Mouse (Mus musculus) neural tube, embryonic 11.5 days (tissue): ENCODE measurements around the gene Gm49486. TPM values are rescaled to one million over a fixed set of nuclear protein-coding genes. Genes with fewer than 3 reads are reported as not detected.

Source experiments
- ATAC-seq: fragments of 200-750 bp; cut with Nextera tagmentation; 2 replicates; pipeline ENCODE4 v1.8.0; 2017; ENCODE audit warnings: moderate number of reproducible peaks, mild to moderate bottlenecking, moderate TSS enrichment, moderate library complexity; ENCODE audit not compliant: insufficient read depth, low FRiP score, low TSS enrichment
- DNase-seq: peaks from one replicate; pipeline ENCODE4 v3.0.0-alpha.2; 2015; ENCODE audit warnings: low spot score
- H3K27ac ChIP-seq: fragments of 300-500 bp; sonication (generic); 2 replicates; pipeline ENCODE4 v1.5.1; 2014; ENCODE audit warnings: low read depth, mild to moderate bottlenecking, low read length
- H3K27me3 ChIP-seq: fragments of 300-500 bp; sonication (generic); 2 replicates; pipeline ENCODE4 v1.6.1; 2014; ENCODE audit warnings: mild to moderate bottlenecking, low read length, mixed read lengths; ENCODE audit not compliant: control insufficient read depth, insufficient read depth
- H3K36me3 ChIP-seq: fragments of 300-500 bp; sonication (generic); 2 replicates; pipeline ENCODE4 v1.6.1; 2014; ENCODE audit warnings: mild to moderate bottlenecking, low read length, moderate library complexity, mixed read lengths; ENCODE audit not compliant: control insufficient read depth, insufficient read depth
- H3K4me1 ChIP-seq: fragments of 300-500 bp; sonication (generic); 2 replicates; pipeline ENCODE4 v1.6.1; 2014; ENCODE audit warnings: low read length, mixed read lengths; ENCODE audit not compliant: control insufficient read depth, insufficient read depth
- H3K4me2 ChIP-seq: fragments of 300-500 bp; sonication (generic); 2 replicates; pipeline ENCODE4 v1.6.1; 2014; ENCODE audit warnings: low read depth, mild to moderate bottlenecking, moderate library complexity
- H3K4me3 ChIP-seq: fragments of 300-500 bp; sonication (generic); 2 replicates; pipeline ENCODE4 v1.5.1; 2014; ENCODE audit warnings: low read depth, low read length
- H3K9ac ChIP-seq: fragments of 300-500 bp; sonication (generic); 2 replicates; pipeline ENCODE4 v1.6.1; 2014; ENCODE audit warnings: mild to moderate bottlenecking, low read length
- H3K9me3 ChIP-seq: fragments of 300-500 bp; sonication (generic); 2 replicates; pipeline ENCODE4 v1.6.1; 2016; ENCODE audit warnings: low read length; ENCODE audit not compliant: control insufficient read depth
- WGBS: fragments of 180-500 bp; shearing (Covaris S2); extraction: QIAGEN DNeasy Blood & Tissue Kit; methylation state at CpG from one replicate; pipeline ENCODE4 v1.1.7; 2014; 5-methylcytosine and 5-hydroxymethylcytosine counted together
- polyA plus RNA-seq: library from polyadenylated mRNA; unstranded; fragments of >200 nt; fragmentation: Nextera tagmentation; extraction: Ambion mirVana; gene quantifications from 2 replicates; pipeline ENCODE4 v1.2.1, GENCODE M21; 2014

The Gm49486 gene
- polyA plus RNA-seq, 1 experiment from 2014 or later = 0.49 TPM

GRCm38 (mm10) chr15:79270317-79271123 is 41.3 kb downstream of the Gm49486 start:
- under 1% methylated on average over 33 of the region's 33 CpGs for WGBS
- H3K4me3 ChIP-seq = peak overlapping the region; percentile 33
- peak overlapping the region; percentile 73 for H3K4me2 ChIP-seq
- H3K4me1 ChIP-seq = peaks cover 5% of the 10 kb centered on the region; the same call in 1 of the 2 replicates
- no peaks in the 10 kb centered on the region for H3K36me3 ChIP-seq
- ATAC-seq = no peak
- H3K9me3 ChIP-seq = no peaks in the 10 kb centered on the region
- H3K27me3 ChIP-seq = no peaks in the 10 kb centered on the region
- DNase-seq = peak; percentile 74
- no peak overlapping the region for H3K27ac ChIP-seq
- peak overlapping the region; percentile 30 for H3K9ac ChIP-seq

GRCm38 (mm10) chr15:79271124-79271746 is 42.0 kb downstream of the Gm49486 start:
- no peaks in the 10 kb centered on the region for H3K27me3 ChIP-seq
- peak overlapping the region; percentile 73 for H3K4me2 ChIP-seq
- ATAC-seq (peak; percentile 31; the same call in 1 of the 2 replicates), DNase-seq (peak; percentile 65)
- peak overlapping the region; percentile 1; the same call in 1 of the 2 replicates for H3K9ac ChIP-seq
- no peak overlapping the region for H3K27ac ChIP-seq
- no peaks in the 10 kb centered on the region for H3K9me3 ChIP-seq
- H3K4me3 ChIP-seq = peak overlapping the region; percentile 33; the same call in 1 of the 2 replicates
- WGBS = 13% methylated on average over 17 of the region's 17 CpGs
- peaks cover 5% of the 10 kb centered on the region; the same call in 1 of the 2 replicates for H3K4me1 ChIP-seq
- no peaks in the 10 kb centered on the region for H3K36me3 ChIP-seq

DNA sequence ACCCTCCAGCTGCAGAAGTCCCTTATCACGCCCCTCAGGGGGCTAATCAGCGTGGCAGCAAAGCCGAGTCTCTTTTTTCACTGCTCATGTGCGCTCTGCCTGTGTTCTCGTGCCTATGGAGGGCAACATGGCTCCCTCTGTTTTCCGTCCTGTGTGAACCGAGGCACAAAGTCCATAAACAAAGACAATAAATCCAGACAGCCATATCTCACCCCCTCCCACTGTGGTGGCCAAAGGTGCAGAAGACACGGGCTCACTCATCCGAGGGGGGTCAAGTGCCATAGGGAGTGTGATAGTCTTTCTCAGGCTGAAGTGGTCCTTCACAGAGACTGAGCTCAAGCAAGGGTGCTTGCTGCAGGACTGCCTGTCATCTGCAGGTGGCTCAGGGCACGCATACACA is 43.8 kb downstream of the Gm49486 start:
- H3K9ac ChIP-seq = no peak overlapping the region
- whole genome bisulfite sequencing = 49% methylated on average over 10 of the region's 10 CpGs
- H3K4me3 ChIP-seq = no peak overlapping the region
- H3K27me3 ChIP-seq = no peaks in the 10 kb centered on the region
- H3K27ac ChIP-seq = no peak overlapping the region
- H3K36me3 ChIP-seq = no peaks in the 10 kb centered on the region
- no peak for ATAC-seq
- H3K4me1 ChIP-seq = peaks cover 5% of the 10 kb centered on the region; the same call in 1 of the 2 replicates
- H3K4me2 ChIP-seq = no peak overlapping the region
- H3K9me3 ChIP-seq = no peaks in the 10 kb centered on the region
- no peak for DNase-seq

DNA sequence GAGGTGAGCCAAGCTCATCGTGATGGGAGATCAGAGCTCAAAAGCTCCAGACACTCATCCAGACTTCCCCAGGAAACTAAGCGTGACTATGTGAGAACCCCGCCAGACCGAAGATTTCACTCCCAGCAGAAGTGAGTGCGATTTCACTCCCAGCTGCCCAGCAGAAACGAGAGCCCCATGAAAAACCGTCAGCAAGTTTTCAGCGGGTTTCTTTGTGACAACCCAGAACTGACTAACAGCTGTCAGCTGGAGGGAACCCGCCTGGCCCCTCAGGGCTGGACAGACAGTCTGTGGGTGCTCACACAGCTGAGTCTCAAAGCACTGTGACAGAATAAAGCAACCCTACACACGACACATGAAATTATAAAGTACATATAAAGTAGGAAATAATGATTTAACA is 48.5 kb downstream of the Gm49486 start:
- no peak for ATAC-seq

GRCm38 (mm10) chr15:79280209-79280608 is 51.0 kb downstream of the Gm49486 start:
- Histone ChIP-seq H3K4me3 (no peak overlapping the region), H3K27me3 (no peaks in the 10 kb centered on the region), H3K27ac (no peak overlapping the region), H3K4me1 (no peaks in the 10 kb centered on the region), H3K36me3 (no peaks in the 10 kb centered on the region), H3K9ac (no peak overlapping the region), H3K9me3 (no peaks in the 10 kb centered on the region), H3K4me2 (no peak overlapping the region)
- no peak for ATAC-seq
- DNase-seq = no peak
- 21% methylated on average over 6 of the region's 6 CpGs for WGBS

More for the DNA sequence above, 48.5 kb downstream of the Gm49486 start:
- WGBS = 73% methylated on average over 10 of the region's 10 CpGs
- no peak overlapping the region for H3K4me2 ChIP-seq
- H3K27me3 ChIP-seq = no peaks in the 10 kb centered on the region
- no peak overlapping the region for H3K27ac ChIP-seq
- H3K4me3 ChIP-seq = no peak overlapping the region
- no peaks in the 10 kb centered on the region for H3K36me3 ChIP-seq
- H3K4me1 ChIP-seq = no peaks in the 10 kb centered on the region
- no peak overlapping the region for H3K9ac ChIP-seq
- no peak for DNase-seq
- no peaks in the 10 kb centered on the region for H3K9me3 ChIP-seq

DNA sequence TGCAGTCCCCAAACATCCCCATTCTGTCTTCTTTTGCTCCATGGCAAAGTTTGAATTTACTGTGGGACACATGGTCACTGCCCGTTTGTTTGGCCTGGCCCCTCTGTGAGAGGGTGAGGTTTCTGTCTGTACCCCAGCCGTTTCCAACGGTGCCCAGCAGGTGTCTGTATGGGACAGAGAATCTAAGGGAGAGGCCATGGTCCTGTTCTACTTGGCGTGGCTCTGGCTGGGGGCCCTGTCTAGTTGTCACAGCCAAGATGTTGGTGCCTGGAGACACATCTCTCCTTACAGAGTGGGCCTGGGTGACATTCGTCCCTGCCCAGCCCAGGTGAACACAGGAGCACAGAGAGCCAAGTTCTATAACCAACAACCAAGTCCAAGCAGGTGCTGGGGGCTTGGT is 51.7 kb downstream of the Gm49486 start:
- no peak overlapping the region for H3K4me3 ChIP-seq
- no peaks in the 10 kb centered on the region for H3K36me3 ChIP-seq
- no peak for ATAC-seq
- no peak overlapping the region for H3K9ac ChIP-seq
- 65% methylated on average over 5 of the region's 5 CpGs for WGBS
- no peaks in the 10 kb centered on the region for H3K27me3 ChIP-seq
- no peaks in the 10 kb centered on the region for H3K4me1 ChIP-seq
- H3K4me2 ChIP-seq = no peak overlapping the region
- H3K9me3 ChIP-seq = no peaks in the 10 kb centered on the region
- no peak for DNase-seq
- H3K27ac ChIP-seq = no peak overlapping the region

DNA sequence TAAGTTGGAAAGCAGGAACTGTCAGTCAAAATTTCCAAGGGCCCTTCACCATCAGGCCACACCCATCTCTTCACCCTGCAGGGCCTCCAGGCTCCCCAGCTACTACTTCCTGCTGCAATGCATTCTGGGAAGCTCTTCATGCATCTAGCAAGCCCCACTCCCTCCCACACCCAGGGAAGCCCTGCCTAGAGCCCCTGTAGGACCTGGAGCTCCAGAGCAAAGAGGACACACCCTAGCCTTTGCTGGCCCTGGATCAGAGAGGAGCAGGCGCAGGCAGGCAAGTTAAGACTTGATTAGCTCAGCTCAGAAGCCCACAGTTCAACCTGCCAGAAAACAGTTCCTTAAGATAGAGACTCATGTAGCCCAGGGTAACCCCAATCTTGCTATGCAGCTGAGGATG is 52.2 kb downstream of the Gm49486 start:
- Histone ChIP-seq H3K9ac (no peak overlapping the region), H3K9me3 (no peaks in the 10 kb centered on the region), H3K36me3 (no peaks in the 10 kb centered on the region), H3K27ac (no peak overlapping the region), H3K4me1 (no peaks in the 10 kb centered on the region), H3K4me2 (no peak overlapping the region), H3K4me3 (no peak overlapping the region), H3K27me3 (no peaks in the 10 kb centered on the region)
- 96% methylated on average over 1 of the region's 1 CpGs for WGBS
- DNase-seq (no peak), ATAC-seq (no peak)

DNA sequence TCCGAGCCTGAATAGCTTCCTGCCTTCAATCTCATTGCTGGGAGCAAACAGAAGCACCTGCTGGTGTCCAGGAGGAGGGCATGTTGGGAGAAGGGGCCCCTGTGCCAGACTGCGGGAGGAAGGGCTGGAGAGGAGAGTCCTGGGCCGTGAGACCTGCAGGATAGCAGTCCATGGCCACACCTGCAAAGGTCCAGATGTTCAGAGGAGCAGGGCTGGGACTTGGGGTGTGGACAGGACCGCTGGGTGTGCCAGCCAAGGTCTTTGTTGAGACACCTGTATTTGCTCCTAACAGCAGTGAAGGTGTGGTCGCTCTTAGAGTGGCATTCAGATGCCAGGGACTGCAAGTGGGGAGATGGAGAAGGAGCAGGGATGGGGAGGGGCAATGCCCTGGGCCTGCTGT is 53.2 kb downstream of the Gm49486 start:
- no peak overlapping the region for H3K27ac ChIP-seq
- 81% methylated on average over 5 of the region's 5 CpGs for WGBS
- ATAC-seq = no peak
- no peak overlapping the region for H3K4me3 ChIP-seq
- H3K27me3 ChIP-seq = no peaks in the 10 kb centered on the region
- H3K4me2 ChIP-seq = no peak overlapping the region
- no peak overlapping the region for H3K9ac ChIP-seq
- no peaks in the 10 kb centered on the region for H3K36me3 ChIP-seq
- no peaks in the 10 kb centered on the region for H3K9me3 ChIP-seq
- no peak for DNase-seq
- no peaks in the 10 kb centered on the region for H3K4me1 ChIP-seq

DNA sequence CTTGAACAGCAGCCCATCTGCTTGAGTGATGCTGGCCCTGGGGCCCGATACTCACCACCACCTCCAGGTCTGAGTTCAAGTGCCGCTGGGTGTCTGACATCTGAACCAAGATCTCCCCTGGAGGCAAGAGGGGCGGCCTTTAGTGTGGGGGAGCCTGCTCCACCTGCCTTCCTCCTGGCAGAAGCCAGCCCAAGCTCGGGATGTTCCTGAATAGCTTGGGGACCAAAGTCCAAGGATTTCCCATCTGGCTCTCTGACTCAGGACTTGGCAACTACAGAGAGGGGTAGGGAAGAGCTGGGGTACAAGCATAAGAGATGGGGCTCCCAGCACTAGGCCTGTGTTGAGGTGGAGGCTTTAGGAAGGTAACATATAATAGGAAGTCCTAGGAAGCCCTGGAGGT is 54.2 kb downstream of the Gm49486 start:
- no peak overlapping the region for H3K27ac ChIP-seq
- no peak overlapping the region for H3K9ac ChIP-seq
- H3K4me2 ChIP-seq = no peak overlapping the region
- H3K27me3 ChIP-seq = no peaks in the 10 kb centered on the region
- 89% methylated on average over 4 of the region's 4 CpGs for WGBS
- DNase-seq (no peak), ATAC-seq (no peak)
- no peaks in the 10 kb centered on the region for H3K36me3 ChIP-seq
- no peak overlapping the region for H3K4me3 ChIP-seq
- no peaks in the 10 kb centered on the region for H3K4me1 ChIP-seq
- no peaks in the 10 kb centered on the region for H3K9me3 ChIP-seq
